Mouse (Mus musculus) kidney, adult 2 months (tissue): Measurements from ENCODE around the gene Myh11.

ENCODE experiments used
- CTCF ChIP-seq: fragments of 200-500 bp; conservative IDR thresholded peaks from 2 replicates; pipeline ENCODE4 v1.5.1; 2011; ENCODE audit warnings: low read depth, mild to moderate bottlenecking, control low read depth, low read length, moderate library complexity, mixed read lengths; ENCODE audit not compliant: insufficient read depth, insufficient read length
- POLR2A ChIP-seq: fragments of 200-500 bp; IDR thresholded peaks from one replicate; pipeline ENCODE4 v1.6.1; 2011; ENCODE audit warnings: low read depth, low read length, control low read depth

GRCm38 (mm10) chr16:14253586-14253985 lies 37.6 kb downstream of the Myh11 start:
- TF ChIP-seq CTCF (no peak), POLR2A (no peak)
